Mouse (Mus musculus) kidney, postnatal 14 days (tissue): ENCODE results near the gene Slc22a27.
"Not testable (repeated sequence)": the region's sequence is repeated elsewhere in the genome, so short reads cannot be mapped to it uniquely, and the experiment has no call there.

Source experiments
- DNase-seq: peaks from one replicate; pipeline ENCODE4 v3.0.0; 2022; ENCODE audit warnings: mixed read lengths

Gene Slc22a27

GRCm38 (mm10) chr19:7965927-7966326 lies at the start of gene Slc22a27:
Gene Slc22a27 (minus strand): TSS chr19:7966027.
- peak; percentile 4 for DNase-seq

- DNase-seq = not testable (repeated sequence)
These were observed 45.8 kb upstream of the Slc22a27 start for GRCm38 (mm10) chr19:8011596-8011995.

- DNase-seq = not testable (repeated sequence)
These were observed 43.3 kb upstream of the Slc22a27 start for GRCm38 (mm10) chr19:8009086-8009485.

GRCm38 (mm10) chr19:7968703-7969102 lies 2.9 kb upstream of the Slc22a27 start:
- peak; percentile 31 for DNase-seq

- DNase-seq = not testable (repeated sequence)
These were observed 723 bp upstream of the Slc22a27 start for GRCm38 (mm10) chr19:7966550-7966949.

GRCm38 (mm10) chr19:7939391-7939790 lies 26.4 kb downstream of the Slc22a27 start:
- not testable (repeated sequence) for DNase-seq

GRCm38 (mm10) chr19:7876626-7877025 lies 89.2 kb downstream of the Slc22a27 start:
- no peak for DNase-seq

- no peak for DNase-seq
These were observed 136.0 kb downstream of the Slc22a27 start for GRCm38 (mm10) chr19:7829851-7830250.
